Mouse (Mus musculus) 3T3-L1 (cell line): ENCODE measurements around the gene March10.

Experiments
- DNase-seq: peaks from one replicate; pipeline ENCODE4 v3.0.0-alpha.2; 2015; ENCODE audit warnings: low read depth, low spot score

March10 gene

GRCm38 (mm10) chr11:105466756-105467155, 10.2 kb upstream of the March10 start:
- DNase-seq = peak; percentile 66

DNA sequence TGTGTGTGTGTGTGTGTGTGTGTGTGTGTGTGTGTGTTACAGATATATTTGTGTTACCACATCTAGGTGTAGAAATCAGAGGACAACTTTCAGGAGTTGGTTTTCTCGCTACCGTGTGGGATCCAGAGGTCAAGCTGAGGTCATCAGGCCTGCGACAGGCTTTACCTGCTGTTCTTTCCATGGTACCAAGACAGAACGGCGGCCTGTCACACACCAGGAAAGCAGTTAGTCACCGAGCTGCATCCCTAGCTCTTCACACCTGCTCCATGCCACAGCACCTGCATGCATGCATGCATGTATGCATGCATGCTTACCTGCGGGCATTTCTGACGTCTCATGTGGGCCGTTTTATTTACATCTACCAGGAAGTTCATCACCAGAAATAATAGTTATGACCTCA, 9.0 kb upstream of the March10 start:
- no peak for DNase-seq

- no peak for DNase-seq
Measured at GRCm38 (mm10) chr11:105464430-105464967, 8.0 kb upstream of the March10 start.

- peak; percentile 55 for DNase-seq
Measured at GRCm38 (mm10) chr11:105459900-105460299, 3.4 kb upstream of the March10 start.

DNA sequence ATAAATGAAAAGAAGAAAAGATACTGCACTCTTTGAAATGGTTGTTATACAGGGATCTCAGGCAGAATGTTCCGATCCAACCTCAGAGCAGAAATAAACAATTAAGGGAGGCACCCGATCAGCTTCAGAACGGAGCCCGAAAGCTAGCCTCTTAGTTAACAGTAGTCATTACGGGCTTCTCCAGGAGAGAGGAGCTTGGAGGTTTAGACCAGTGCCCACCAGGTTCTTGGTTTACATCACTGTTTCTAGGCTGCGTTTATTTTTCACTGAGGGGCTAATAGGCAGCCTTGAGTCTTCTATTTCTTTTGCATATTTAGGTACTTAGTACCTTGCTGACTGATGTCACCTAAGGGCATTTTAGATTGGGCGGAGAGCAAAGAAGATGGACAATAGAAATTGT, 506 bp upstream of the March10 start:
- no peak for DNase-seq

DNA sequence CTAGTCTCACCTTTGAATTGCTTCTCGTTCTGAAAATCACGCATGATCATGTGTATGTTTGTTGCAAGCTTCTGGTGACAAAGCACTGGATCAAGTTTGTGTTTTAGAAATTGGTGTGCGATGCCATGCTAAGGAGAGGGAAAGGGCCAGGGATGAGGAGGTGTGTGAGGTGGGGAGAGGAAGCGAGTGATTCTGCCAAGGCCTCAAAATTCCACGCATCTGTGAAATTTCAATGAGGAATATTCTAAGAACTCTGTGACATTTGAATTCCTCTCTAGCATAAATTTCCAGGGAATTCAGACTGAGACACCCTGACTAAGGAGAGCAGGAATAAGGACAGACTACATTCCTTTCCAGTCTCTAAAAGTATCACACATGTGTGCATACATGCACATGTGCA, 1.4 kb downstream of the March10 start:
- DNase-seq = no peak

GRCm38 (mm10) chr11:105453084-105453483, 3.5 kb downstream of the March10 start:
- DNase-seq = no peak

DNA sequence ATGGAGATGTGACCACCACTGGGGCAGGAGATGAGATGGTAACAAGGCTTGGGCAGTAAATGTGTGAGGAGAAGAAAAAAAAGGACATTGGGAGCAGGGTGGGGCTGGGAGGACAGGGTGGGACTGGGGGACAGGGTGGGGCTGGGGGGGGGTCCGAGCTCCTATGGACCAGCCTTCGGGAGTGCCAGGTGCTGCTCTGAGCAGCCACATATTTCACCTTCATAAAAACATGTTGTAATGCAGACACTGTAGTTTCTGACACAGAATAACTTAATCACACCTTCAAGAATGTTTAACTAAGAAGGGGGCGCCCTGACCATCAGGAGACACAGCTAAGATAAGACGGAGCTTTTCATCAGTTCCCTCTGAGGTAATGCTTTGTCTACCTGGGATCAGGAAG, 4.0 kb downstream of the March10 start:
- no peak for DNase-seq

GRCm38 (mm10) chr11:105451553-105452135, 4.9 kb downstream of the March10 start:
- DNase-seq = no peak

GRCm38 (mm10) chr11:105449581-105450315, 6.8 kb downstream of the March10 start:
- no peak for DNase-seq

- DNase-seq = no peak
Measured at GRCm38 (mm10) chr11:105447661-105448060, 8.9 kb downstream of the March10 start.

DNA sequence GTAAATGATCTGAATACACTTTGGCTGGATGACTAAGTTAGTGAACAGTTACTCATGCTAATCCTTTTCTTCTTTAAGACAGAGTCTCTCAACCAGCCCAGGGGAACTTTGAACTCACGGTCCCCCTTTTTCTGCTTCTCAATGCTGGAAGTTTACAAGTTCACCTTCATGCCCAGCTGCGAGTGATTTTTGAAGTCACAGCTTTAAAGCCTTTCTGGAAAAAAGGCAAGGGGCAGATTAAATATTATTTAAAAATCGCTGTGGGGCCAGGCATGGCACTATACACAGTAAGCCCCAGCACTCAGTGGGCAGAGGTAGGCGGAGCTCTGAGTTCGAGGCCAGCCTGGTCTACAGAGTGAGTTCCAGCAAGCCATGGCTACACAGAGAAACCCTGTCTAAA, 10.3 kb downstream of the March10 start:
- DNase-seq = no peak

GRCm38 (mm10) chr11:105445741-105446140, 10.8 kb downstream of the March10 start:
- no peak for DNase-seq

DNA sequence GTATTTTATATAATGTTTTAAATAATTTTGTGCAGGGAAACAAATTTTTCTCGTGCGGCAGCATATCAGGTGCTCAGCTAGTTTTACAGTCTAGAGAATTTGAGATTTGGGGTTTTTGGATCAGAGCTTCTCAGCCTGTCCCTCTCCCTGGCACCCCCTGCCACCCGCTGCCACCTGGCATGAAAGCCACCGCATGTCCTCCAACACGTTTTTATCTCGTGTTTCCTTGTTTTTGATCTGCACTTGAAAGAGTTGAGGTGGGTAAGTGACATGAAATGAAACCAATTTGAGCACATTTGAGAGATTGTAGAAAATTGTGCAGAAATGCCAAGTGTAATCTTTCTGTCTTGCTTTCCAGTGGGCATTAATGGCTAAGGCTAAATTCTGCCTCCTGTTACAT, 11.6 kb downstream of the March10 start:
- DNase-seq = no peak

DNA sequence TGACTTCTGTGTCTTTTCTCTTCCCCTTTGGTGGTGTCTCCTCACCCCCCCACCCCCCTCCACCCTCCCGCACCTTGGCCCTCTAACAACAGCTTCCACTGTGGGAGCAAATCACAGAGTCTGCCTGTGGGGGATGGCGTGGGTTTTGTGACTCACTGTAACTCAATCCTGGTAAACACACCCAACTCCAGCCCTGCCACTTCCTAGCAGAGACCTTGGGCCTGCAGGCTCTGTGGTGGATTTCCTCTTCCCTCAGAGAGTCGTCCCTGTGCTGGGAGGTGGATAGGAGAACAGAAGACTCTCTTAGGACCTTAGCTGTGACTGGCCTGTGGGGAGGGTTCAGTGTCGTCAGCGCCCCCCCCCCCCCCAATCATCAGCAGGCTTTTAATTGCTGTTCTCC, 13.0 kb downstream of the March10 start:
- peak; percentile 57 for DNase-seq

GRCm38 (mm10) chr11:105439796-105440195, 16.7 kb downstream of the March10 start:
- peak; percentile 81 for DNase-seq

GRCm38 (mm10) chr11:105438907-105439306, 17.6 kb downstream of the March10 start:
- DNase-seq = peak; percentile 39

DNA sequence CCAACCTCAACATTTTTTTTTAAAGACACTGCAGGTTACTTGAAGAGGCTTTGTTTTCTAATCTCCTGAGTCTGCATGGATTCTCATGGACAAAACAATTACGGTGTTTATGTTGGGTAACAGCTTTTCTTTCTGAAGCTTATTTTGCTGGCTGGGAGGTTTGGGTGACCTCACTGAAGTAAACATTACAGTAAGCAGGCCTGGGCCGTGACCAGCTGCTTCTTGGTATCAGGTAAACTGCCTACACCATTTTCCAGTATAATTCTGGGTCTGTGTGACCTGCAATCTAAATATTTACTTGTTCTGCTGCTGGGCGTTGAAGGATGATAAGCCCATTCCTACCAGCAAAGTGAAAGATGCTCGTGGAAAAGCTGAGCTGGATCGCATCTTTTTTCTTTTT, 30.1 kb downstream of the March10 start:
- no peak for DNase-seq

DNA sequence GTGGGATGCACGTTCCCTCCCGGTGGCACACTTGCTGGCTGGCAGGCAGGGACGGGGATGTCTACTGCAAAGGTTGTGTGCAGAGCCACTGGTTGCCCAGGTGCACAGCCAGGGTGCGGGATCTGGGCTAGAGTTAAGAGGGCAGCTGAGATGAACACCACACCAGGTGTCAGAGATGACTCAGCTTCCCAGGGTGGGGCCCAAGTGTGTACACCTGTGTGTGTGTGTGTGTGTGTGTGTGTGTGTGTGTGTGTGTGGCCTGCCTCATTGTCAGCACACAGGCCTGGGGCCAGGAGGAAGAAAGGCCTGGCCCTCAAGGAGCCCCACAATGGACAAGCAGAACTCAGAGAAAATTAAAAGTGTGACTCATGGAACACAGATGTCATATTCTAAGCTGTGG, 31.9 kb downstream of the March10 start:
- no peak for DNase-seq

- no peak for DNase-seq
Measured at GRCm38 (mm10) chr11:105420671-105421450, 35.7 kb downstream of the March10 start.

DNA sequence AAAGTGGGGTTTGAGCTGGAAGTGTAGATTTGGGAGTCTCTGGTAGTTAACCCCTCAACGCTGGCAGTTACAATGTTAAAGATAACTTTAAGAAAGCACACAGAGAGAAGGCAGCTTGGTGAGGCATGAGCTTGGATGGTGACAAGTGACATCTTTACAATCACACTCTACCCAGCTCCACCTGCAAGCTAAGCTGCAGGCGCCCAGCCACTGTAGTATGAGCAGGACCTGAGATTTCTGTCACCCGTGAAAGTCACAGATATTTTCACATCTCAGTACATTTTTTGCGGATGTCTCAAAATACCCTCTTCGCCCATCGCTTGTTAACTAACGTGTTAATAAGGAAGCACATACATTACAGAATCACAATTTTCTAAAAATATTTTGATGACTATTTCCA, 36.6 kb downstream of the March10 start:
- DNase-seq = no peak

DNA sequence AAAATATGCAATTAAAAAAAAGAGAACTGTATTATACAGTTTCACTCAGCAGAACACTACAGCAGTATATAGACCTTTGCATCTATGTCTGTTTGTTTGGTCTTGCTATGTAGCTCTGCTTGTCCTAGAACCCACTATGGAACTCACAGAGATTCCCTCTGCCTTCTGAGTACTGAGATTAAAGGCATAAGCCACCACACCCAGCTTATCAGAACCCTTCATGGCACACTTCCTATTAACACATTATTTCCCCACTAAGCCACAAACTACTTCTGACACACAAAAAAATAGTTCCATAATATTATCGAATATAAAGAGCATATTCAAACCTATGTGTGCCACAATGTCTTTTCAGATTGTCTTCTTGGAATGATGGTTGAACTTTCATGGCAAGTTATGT, 42.5 kb downstream of the March10 start:
- no peak for DNase-seq
